1 mouse cellular context compared by ENCODE assay signal in genomic region chr3:106483796-106484405, GRCm38 (mm10).
TF ChIP-seq lines count a peak whose summit lies in the region.

No protein-coding gene starts in this region.

TF ChIP-seq in CH12.LX, 34 proteins besides CTCF, POLR2A, EP300 and RAD21 (continued from another document):
- TF ChIP-seq SIN3A (IDR thresholded peaks at IDR 0.05; ENCODE audit: low read length) (no peak; the same call in none of the 2 replicates), JUN (IDR thresholded peaks at IDR 0.05; ENCODE audit: insufficient read depth, low read depth, low read length) (0 out of 2 replicates have a peak, but pooled peaks have one; percentile 18), HCFC1 (IDR thresholded peaks at IDR 0.05; ENCODE audit: low read depth, low read length) (no peak; the same call in 1 of the 2 replicates), USF1 (IDR thresholded peaks at IDR 0.05; ENCODE audit: low read depth, low read length) (no peak), SMC3 (IDR thresholded peaks at IDR 0.05; ENCODE audit: low read depth, low read length) (no peak), GABPA (IDR thresholded peaks at IDR 0.05; ENCODE audit: insufficient replicate concordance, low read depth, low read length) (no peak), ETS1 (conservative IDR thresholded peaks at IDR 0.05; ENCODE audit: low read depth, low read length) (no peak; the same call in 1 of the 2 replicates), UBTF (IDR thresholded peaks at IDR 0.05; ENCODE audit: low read depth, low read length) (no peak), RCOR1 (conservative IDR thresholded peaks at IDR 0.05; ENCODE audit: low read depth, low read length) (no peak), PAX5 (IDR thresholded peaks at IDR 0.05; ENCODE audit: low read length) (no peak), KAT2A (IDR thresholded peaks at IDR 0.05; ENCODE audit: insufficient replicate concordance, low read length) (no peak), POLR2AphosphoS2 (IDR thresholded peaks at IDR 0.05; ENCODE audit: low read depth, low read length) (no peak), ELF1 (IDR thresholded peaks at IDR 0.05; ENCODE audit: low read depth, low read length) (peak; percentile 75), CHD2 (IDR thresholded peaks at IDR 0.05; ENCODE audit: low read length) (no peak), MXI1 (IDR thresholded peaks at IDR 0.05; ENCODE audit: low read depth, low read length) (no peak)
